Mouse (Mus musculus): Measurements from ENCODE around the gene Gnpat. TPM values are rescaled to one million over a fixed set of nuclear protein-coding genes. Genes with fewer than 3 reads are reported as not detected.

The Gnpat gene
- polyA plus RNA-seq, 1 experiment from 2014 or later = 106 TPM

- Histone ChIP-seq H3K9ac (replicated peaks) (no peak overlapping the region), H3K36me3 (peaks cover 84% of the 10 kb centered on the region), H3K4me3 (replicated peaks) (no peak overlapping the region), H3K4me2 (replicated peaks) (no peak overlapping the region), H3K4me1 (replicated peaks) (no peaks in the 10 kb centered on the region), H3K9me3 (no peaks in the 10 kb centered on the region), H3K27ac (no peak overlapping the region), H3K27me3 (no peaks in the 10 kb centered on the region)
- WGBS = 87% methylated on average over 17 of the region's 17 CpGs
- no peak for ATAC-seq
These were observed 49.4 kb downstream of the Gnpat start for GRCm38 (mm10) chr8:124911938-124912872.

- no peak overlapping the region for H3K27ac ChIP-seq
- H3K36me3 ChIP-seq = peaks cover 67% of the 10 kb centered on the region
- no peaks in the 10 kb centered on the region for H3K9me3 ChIP-seq
- H3K4me1 ChIP-seq (replicated peaks) = no peaks in the 10 kb centered on the region; the same call in none of the 2 replicates
- no peak overlapping the region for H3K4me3 ChIP-seq (replicated peaks)
- no peaks in the 10 kb centered on the region for H3K27me3 ChIP-seq
- WGBS = 99% methylated on average over 5 of the region's 5 CpGs
- H3K9ac ChIP-seq (replicated peaks) = no peak overlapping the region
- no peak overlapping the region for H3K4me2 ChIP-seq (replicated peaks)
- no peak for ATAC-seq
These were observed 51.2 kb downstream of the Gnpat start for GRCm38 (mm10) chr8:124914061-124914460.

GRCm38 (mm10) chr8:124917741-124918484, 55.1 kb downstream of the Gnpat start:
- H3K4me3 ChIP-seq (replicated peaks) = no peak overlapping the region
- peaks cover 30% of the 10 kb centered on the region for H3K36me3 ChIP-seq
- no peaks in the 10 kb centered on the region for H3K9me3 ChIP-seq
- no peak for ATAC-seq
- no peaks in the 10 kb centered on the region for H3K27me3 ChIP-seq
- no peak overlapping the region for H3K27ac ChIP-seq
- H3K4me1 ChIP-seq (replicated peaks) = no peaks in the 10 kb centered on the region; the same call in none of the 2 replicates
- 83% methylated on average over 18 of the region's 18 CpGs for WGBS
- H3K9ac ChIP-seq (replicated peaks) = no peak overlapping the region
- H3K4me2 ChIP-seq (replicated peaks) = no peak overlapping the region

GRCm38 (mm10) chr8:124921369-124922279, 58.8 kb downstream of the Gnpat start:
- no peak overlapping the region for H3K4me2 ChIP-seq (replicated peaks)
- WGBS = 87% methylated on average over 18 of the region's 18 CpGs
- 0 out of 2 replicates have a peak, but pooled peaks cover 4% of the 10 kb centered on the region for H3K36me3 ChIP-seq
- no peak overlapping the region for H3K9ac ChIP-seq (replicated peaks)
- no peaks in the 10 kb centered on the region for H3K27me3 ChIP-seq
- H3K4me3 ChIP-seq (replicated peaks) = no peak overlapping the region
- peaks cover 5% of the 10 kb centered on the region for H3K4me1 ChIP-seq (replicated peaks)
- no peak overlapping the region; the same call in 1 of the 2 replicates for H3K27ac ChIP-seq
- no peaks in the 10 kb centered on the region for H3K9me3 ChIP-seq
- ATAC-seq = no peak

- no peak for ATAC-seq
- no peak overlapping the region for H3K27ac ChIP-seq
- H3K4me3 ChIP-seq (replicated peaks) = no peak overlapping the region
- H3K36me3 ChIP-seq = 0 out of 2 replicates have a peak, but pooled peaks cover 11% of the 10 kb centered on the region
- H3K27me3 ChIP-seq = no peaks in the 10 kb centered on the region
- H3K4me2 ChIP-seq (replicated peaks) = no peak overlapping the region
- 83% methylated on average over 11 of the region's 11 CpGs for WGBS
- H3K9ac ChIP-seq (replicated peaks) = no peak overlapping the region
- peaks cover 5% of the 10 kb centered on the region for H3K4me1 ChIP-seq (replicated peaks)
- no peaks in the 10 kb centered on the region for H3K9me3 ChIP-seq
These were observed 59.8 kb downstream of the Gnpat start for GRCm38 (mm10) chr8:124922490-124923089.

GRCm38 (mm10) chr8:124923971-124924652, 61.3 kb downstream of the Gnpat start:
- H3K4me1 ChIP-seq (replicated peaks) = 0 out of 2 replicates have a peak, but pooled peaks cover 5% of the 10 kb centered on the region
- H3K9ac ChIP-seq (replicated peaks) = no peak overlapping the region
- 0 out of 2 replicates have a peak, but pooled peaks cover 11% of the 10 kb centered on the region for H3K36me3 ChIP-seq
- WGBS = 82% methylated on average over 15 of the region's 15 CpGs
- no peak overlapping the region for H3K4me3 ChIP-seq (replicated peaks)
- H3K4me2 ChIP-seq (replicated peaks) = no peak overlapping the region
- no peaks in the 10 kb centered on the region for H3K27me3 ChIP-seq
- H3K9me3 ChIP-seq = no peaks in the 10 kb centered on the region
- H3K27ac ChIP-seq = no peak overlapping the region
- no peak for ATAC-seq

GRCm38 (mm10) chr8:124925544-124926266, 62.9 kb downstream of the Gnpat start:
- no peak overlapping the region for H3K27ac ChIP-seq
- no peak overlapping the region for H3K4me3 ChIP-seq (replicated peaks)
- no peaks in the 10 kb centered on the region for H3K9me3 ChIP-seq
- H3K4me1 ChIP-seq (replicated peaks) = 0 out of 2 replicates have a peak, but pooled peaks cover 5% of the 10 kb centered on the region
- H3K27me3 ChIP-seq = no peaks in the 10 kb centered on the region
- no peak overlapping the region for H3K4me2 ChIP-seq (replicated peaks)
- no peak overlapping the region for H3K9ac ChIP-seq (replicated peaks)
- 0 out of 2 replicates have a peak, but pooled peaks cover 11% of the 10 kb centered on the region for H3K36me3 ChIP-seq
- WGBS = 91% methylated on average over 14 of the region's 14 CpGs
- ATAC-seq = no peak

- ATAC-seq = no peak
- Histone ChIP-seq H3K27me3 (no peaks in the 10 kb centered on the region), H3K9ac (replicated peaks) (no peak overlapping the region), H3K4me3 (replicated peaks) (no peak overlapping the region), H3K4me2 (replicated peaks) (no peak overlapping the region), H3K9me3 (no peaks in the 10 kb centered on the region), H3K4me1 (replicated peaks) (0 out of 2 replicates have a peak, but pooled peaks cover 5% of the 10 kb centered on the region), H3K27ac (no peak overlapping the region), H3K36me3 (peaks cover 11% of the 10 kb centered on the region; the same call in 1 of the 2 replicates)
- 88% methylated on average over 10 of the region's 10 CpGs for WGBS
These were observed 63.5 kb downstream of the Gnpat start for GRCm38 (mm10) chr8:124926351-124926771.

- H3K9ac ChIP-seq (replicated peaks) = no peak overlapping the region
- H3K27ac ChIP-seq = no peak overlapping the region
- no peak overlapping the region for H3K4me3 ChIP-seq (replicated peaks)
- H3K4me1 ChIP-seq (replicated peaks) = 0 out of 2 replicates have a peak, but pooled peaks cover 5% of the 10 kb centered on the region
- WGBS = 95% methylated on average over 11 of the region's 11 CpGs
- no peak overlapping the region for H3K4me2 ChIP-seq (replicated peaks)
- no peaks in the 10 kb centered on the region for H3K27me3 ChIP-seq
- no peaks in the 10 kb centered on the region for H3K9me3 ChIP-seq
- ATAC-seq = no peak
- peaks cover 11% of the 10 kb centered on the region; the same call in 1 of the 2 replicates for H3K36me3 ChIP-seq
These were observed 66.2 kb downstream of the Gnpat start for GRCm38 (mm10) chr8:124929006-124929405.

- Histone ChIP-seq H3K4me2 (replicated peaks) (no peak overlapping the region), H3K4me3 (replicated peaks) (no peak overlapping the region), H3K27me3 (no peaks in the 10 kb centered on the region), H3K4me1 (replicated peaks) (no peaks in the 10 kb centered on the region), H3K27ac (no peak overlapping the region), H3K9me3 (no peaks in the 10 kb centered on the region), H3K36me3 (peaks cover 11% of the 10 kb centered on the region; the same call in 1 of the 2 replicates), H3K9ac (replicated peaks) (no peak overlapping the region)
- ATAC-seq = no peak
- WGBS = 96% methylated on average over 13 of the region's 13 CpGs
These were observed 67.3 kb downstream of the Gnpat start for GRCm38 (mm10) chr8:124930086-124930485.

Measured in midbrain, embryonic 13.5 days (tissue).